Mouse (Mus musculus): ENCODE data around the gene Ripor2.

Ripor2 gene

DNA sequence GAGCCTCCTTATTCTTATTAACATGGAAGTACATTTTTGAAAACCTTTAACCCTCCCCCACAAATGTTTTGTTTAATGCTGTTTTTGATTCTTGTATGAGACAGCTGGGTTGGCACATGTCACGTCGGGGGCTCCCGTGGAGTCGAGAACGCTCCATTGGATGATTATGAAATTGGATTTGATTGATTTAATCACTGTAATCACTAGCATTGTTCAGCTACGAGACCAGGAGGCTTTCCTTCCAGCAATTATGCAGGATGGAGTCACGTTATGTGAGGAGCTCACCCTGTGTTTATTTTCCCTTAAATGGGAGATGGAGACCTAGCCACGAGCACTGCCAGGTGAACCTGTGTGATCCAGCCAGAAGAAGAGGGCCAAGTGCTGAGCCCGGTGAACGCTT is at the start of gene Ripor2:
Gene Ripor2 (plus strand): TSS at position 357 of the 400 bp plus-strand sequence.
- no peak for DNase-seq (ENCODE audit: low spot score)

- no peak for DNase-seq (ENCODE audit: low spot score)
These were observed 45.3 kb upstream of the Ripor2 start for GRCm38 (mm10) chr13:24536531-24537167.

DNA sequence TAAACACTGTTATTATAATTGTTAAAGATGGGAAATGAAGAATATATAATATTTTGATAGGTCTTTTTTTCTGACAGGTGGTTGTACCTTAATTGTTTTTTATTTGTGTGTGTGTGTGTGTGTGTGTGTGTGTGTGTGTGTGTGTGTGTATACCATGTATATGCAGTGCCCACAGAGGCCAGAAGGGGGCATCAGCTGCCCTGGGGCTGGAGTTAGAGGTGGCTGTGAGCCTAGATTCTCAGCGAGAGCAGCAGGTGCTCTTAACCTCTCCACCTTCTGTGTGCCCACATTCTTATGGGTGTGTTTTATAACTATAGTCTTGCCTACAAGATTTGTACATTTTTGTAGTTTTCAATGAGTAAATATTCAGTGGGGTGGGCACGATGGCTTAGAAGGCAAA is 44.0 kb upstream of the Ripor2 start:
- no peak for DNase-seq (ENCODE audit: low spot score)

GRCm38 (mm10) chr13:24538941-24539340 is 43.0 kb upstream of the Ripor2 start:
- DNase-seq (ENCODE audit: low spot score), result no peak

- no peak for DNase-seq (ENCODE audit: low spot score)
These were observed 36.3 kb upstream of the Ripor2 start for GRCm38 (mm10) chr13:24545677-24546076.

- no peak for DNase-seq (ENCODE audit: low spot score)
These were observed 35.1 kb upstream of the Ripor2 start for GRCm38 (mm10) chr13:24546801-24547459.

GRCm38 (mm10) chr13:24548911-24549310 is 33.1 kb upstream of the Ripor2 start:
- DNase-seq (ENCODE audit: low spot score), result no peak

GRCm38 (mm10) chr13:24551100-24551931 is 30.7 kb upstream of the Ripor2 start:
- DNase-seq (ENCODE audit: low spot score), result no peak

- no peak for DNase-seq (ENCODE audit: low spot score)
These were observed 29.9 kb upstream of the Ripor2 start for GRCm38 (mm10) chr13:24552039-24552438.

DNA sequence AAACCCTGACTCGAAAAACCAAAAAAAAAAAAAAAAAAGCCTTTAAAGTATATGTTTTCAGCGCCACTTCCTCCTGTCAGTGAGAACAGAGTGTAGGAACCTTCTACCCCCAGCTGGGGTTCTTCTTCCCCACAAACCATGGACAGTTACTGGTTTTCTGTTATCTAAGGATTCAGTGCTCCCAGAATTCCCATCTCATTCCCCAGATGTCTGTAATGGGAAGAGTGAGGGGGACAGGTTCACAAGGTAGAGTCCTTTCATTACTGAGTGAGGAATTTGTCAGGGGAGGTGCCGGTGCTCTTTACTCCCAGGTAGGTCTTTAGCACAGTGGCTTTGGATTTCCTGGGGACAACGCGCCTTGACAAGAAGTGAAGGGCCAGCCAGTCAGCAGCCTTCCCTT is 20.6 kb upstream of the Ripor2 start:
- no peak for DNase-seq (ENCODE audit: low spot score)

- DNase-seq (ENCODE audit: low spot score), result no peak
These were observed 17.3 kb upstream of the Ripor2 start for GRCm38 (mm10) chr13:24564706-24565105.

GRCm38 (mm10) chr13:24565230-24565949 is 16.6 kb upstream of the Ripor2 start:
- no peak for DNase-seq (ENCODE audit: low spot score)

DNA sequence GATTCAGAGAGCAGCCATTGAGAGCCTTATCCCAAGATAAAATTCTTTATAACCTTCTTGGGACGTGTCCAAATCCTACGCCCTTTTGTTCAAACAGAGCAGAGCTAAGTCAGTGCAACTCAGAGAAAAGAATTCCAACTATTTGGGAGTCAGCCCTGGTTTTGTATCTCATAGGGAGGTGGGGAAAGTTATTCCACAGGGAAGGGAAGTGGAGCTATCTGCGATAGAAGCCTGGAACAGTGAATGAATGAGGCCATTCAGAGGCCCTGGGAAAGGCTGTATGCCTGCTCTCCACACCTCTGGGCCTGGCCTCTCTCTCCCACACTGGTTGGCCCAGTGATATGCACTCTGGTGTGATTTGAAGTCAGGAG is 16.1 kb upstream of the Ripor2 start:
- DNase-seq (ENCODE audit: low spot score), result peak; percentile 4

GRCm38 (mm10) chr13:24567176-24567811 is 14.7 kb upstream of the Ripor2 start:
- DNase-seq (ENCODE audit: low spot score), result no peak

GRCm38 (mm10) chr13:24569066-24569465 is 12.9 kb upstream of the Ripor2 start:
- no peak for DNase-seq (ENCODE audit: low spot score)

DNA sequence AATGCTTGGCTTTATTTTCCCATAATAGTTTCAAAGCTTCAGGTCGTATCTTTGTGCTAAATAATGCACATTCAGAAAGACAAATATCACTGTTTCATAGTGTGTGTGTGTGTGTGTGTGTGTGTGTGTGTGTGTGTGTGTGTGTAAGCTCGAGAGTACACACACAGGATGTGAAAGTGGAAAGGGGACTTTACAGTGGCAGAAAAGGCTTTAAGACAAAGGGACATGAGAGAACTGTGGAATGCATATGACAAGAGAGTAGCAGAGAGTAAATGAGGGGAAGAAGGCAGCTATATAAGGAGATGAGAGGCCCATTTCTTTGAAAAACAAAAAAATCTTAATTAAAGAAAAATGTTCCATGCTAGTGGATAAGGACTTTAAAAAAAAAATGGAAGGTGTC is 11.3 kb upstream of the Ripor2 start:
- no peak for DNase-seq (ENCODE audit: low spot score)

- DNase-seq (ENCODE audit: low spot score), result peak; percentile 41
These were observed 10.1 kb upstream of the Ripor2 start for GRCm38 (mm10) chr13:24571906-24572305.

GRCm38 (mm10) chr13:24575126-24575525 is 6.9 kb upstream of the Ripor2 start:
- DNase-seq (ENCODE audit: low spot score), result no peak

GRCm38 (mm10) chr13:24576338-24577119 is 5.5 kb upstream of the Ripor2 start:
- no peak for DNase-seq (ENCODE audit: low spot score)

DNA sequence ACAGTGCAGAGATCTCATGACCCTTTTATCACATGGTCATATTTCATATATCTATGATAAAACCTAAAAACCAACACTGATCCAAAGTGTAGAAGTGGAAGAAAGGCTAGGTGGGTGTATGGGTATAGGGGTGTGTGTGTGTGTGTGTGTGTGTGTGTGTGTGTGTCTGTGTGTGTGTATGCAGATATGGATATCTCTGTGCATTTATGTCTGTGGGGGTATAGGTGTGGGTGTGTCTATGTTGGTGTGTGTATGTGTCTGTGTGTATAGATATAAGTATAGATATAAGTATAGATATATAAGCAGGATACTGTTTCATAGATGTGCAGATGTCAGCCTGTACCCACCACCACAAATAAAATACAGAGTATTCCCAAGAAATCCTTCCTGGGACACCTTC is 3.7 kb upstream of the Ripor2 start:
- DNase-seq (ENCODE audit: low spot score), result no peak

- DNase-seq (ENCODE audit: low spot score), result no peak
These were observed 1.2 kb upstream of the Ripor2 start for GRCm38 (mm10) chr13:24580759-24581158.

All from adipocyte (in vitro differentiated cells).